Mouse (Mus musculus) myocyte (in vitro differentiated cells): Measurements from ENCODE around the gene Gm1043. TPM values are rescaled to one million over a fixed set of nuclear protein-coding genes. Genes with fewer than 3 reads are reported as not detected.

Source experiments
- H3K27me3 ChIP-seq: one replicate; pipeline ENCODE4 v1.6.1; 2011; ENCODE audit not compliant: control insufficient read depth, insufficient read depth, insufficient read length
- H3K36me3 ChIP-seq: one replicate; pipeline ENCODE4 v1.6.1; 2011; ENCODE audit not compliant: control insufficient read depth, insufficient read depth
- H3K4me2 ChIP-seq: one replicate; pipeline ENCODE4 v1.6.1; 2011; ENCODE audit warnings: low read depth, control low read depth
- H3K4me3 ChIP-seq: one replicate; pipeline ENCODE4 v1.5.1; 2011; ENCODE audit warnings: mild to moderate bottlenecking, control low read depth, moderate library complexity
- H3K79me2 ChIP-seq: one replicate; pipeline ENCODE4 v1.6.1; 2011; ENCODE audit not compliant: control insufficient read depth, insufficient read depth
- H3ac ChIP-seq: one replicate; pipeline ENCODE4 v1.6.1; 2011; ENCODE audit not compliant: control insufficient read depth, insufficient read length
- CEBPB ChIP-seq: IDR thresholded peaks from 2 replicates; pipeline ENCODE4 v1.6.1; 2011; ENCODE audit warnings: mild to moderate bottlenecking, moderate library complexity; ENCODE audit not compliant: poor library complexity, insufficient read depth, severe bottlenecking
- E2F4 ChIP-seq: IDR thresholded peaks from one replicate; pipeline ENCODE4 v1.6.1; 2011; ENCODE audit warnings: mild to moderate bottlenecking, control low read depth, moderate library complexity; ENCODE audit not compliant: insufficient read depth
- MAX ChIP-seq: IDR thresholded peaks from one replicate; pipeline ENCODE4 v1.6.1; 2011; ENCODE audit warnings: low read depth, mild to moderate bottlenecking, control low read depth
- MYOD1 ChIP-seq, 3 experiments: IDR thresholded peaks; one replicate each; pipeline ENCODE4 v1.6.1; 2011; ENCODE audit warnings: control low read depth in 2 of 3, low read depth in 2 of 3, mild to moderate bottlenecking in 2 of 3, moderate library complexity in 1 of 3; ENCODE audit not compliant: insufficient read length in 2 of 3, control insufficient read depth in 1 of 3
- MYOG ChIP-seq, 3 experiments: IDR thresholded peaks; one replicate each; pipeline ENCODE4 v1.6.1; 2011; ENCODE audit warnings: control low read depth in 2 of 3, low read depth in 2 of 3, mild to moderate bottlenecking in 2 of 3; ENCODE audit not compliant: insufficient read length in 2 of 3, control insufficient read depth in 1 of 3, insufficient read depth in 1 of 3
- POLR2A ChIP-seq: IDR thresholded peaks from one replicate; pipeline ENCODE4 v1.6.1; 2011; ENCODE audit warnings: low read depth, mild to moderate bottlenecking, control low read depth, moderate library complexity; ENCODE audit not compliant: insufficient read length
- POLR2AphosphoS2 ChIP-seq: IDR thresholded peaks from one replicate; pipeline ENCODE4 v1.6.1; 2011; ENCODE audit warnings: low read depth, control low read depth; ENCODE audit not compliant: insufficient read length
- REST ChIP-seq: IDR thresholded peaks from one replicate; pipeline ENCODE4 v1.6.1; 2011; ENCODE audit warnings: mild to moderate bottlenecking, control low read depth, moderate library complexity; ENCODE audit not compliant: insufficient read depth, insufficient read length
- SRF ChIP-seq: IDR thresholded peaks from one replicate; pipeline ENCODE4 v1.6.1; 2011; ENCODE audit warnings: low read depth; ENCODE audit not compliant: control insufficient read depth, insufficient read length
- TCF3 ChIP-seq: IDR thresholded peaks from one replicate; pipeline ENCODE4 v1.6.1; 2011; ENCODE audit warnings: low read depth, control low read depth; ENCODE audit not compliant: insufficient read length
- USF1 ChIP-seq: IDR thresholded peaks from one replicate; pipeline ENCODE4 v1.6.1; 2011; ENCODE audit warnings: low read depth, mild to moderate bottlenecking, control low read depth, moderate library complexity
- polyA plus RNA-seq: library from polyadenylated mRNA; unstranded; fragments of >200 nt; fragmentation: generic; extraction: Trizol; gene quantifications from one replicate; pipeline ENCODE4 v1.2.1, GENCODE M21; 2012; ENCODE audit warnings: missing spikeins

Gm1043 gene
- polyA plus RNA-seq, 1 experiment = not detected

GRCm38 (mm10) chr5:37241651-37242151 lies 156.5 kb downstream of the Gm1043 start, which contains the start of gene Crmp1:
Gene Crmp1, plus strand, starts transcription at chr5:37241940.
- peaks cover 18% of the 10 kb centered on the region for H3K27me3 ChIP-seq
- no peak for TF ChIP-seq CEBPB
- TF ChIP-seq MYOG (IDR thresholded peaks at IDR 0.05; ENCODE audit: control insufficient read depth in 1 of 3, insufficient read depth in 1 of 3, insufficient read length in 2 of 3, low read depth in 2 of 3) = no peak
- no peak for TF ChIP-seq POLR2AphosphoS2
- TF ChIP-seq USF1 = no peak
- TF ChIP-seq MAX = no peak
- no peak for TF ChIP-seq POLR2A
- H3K79me2 ChIP-seq = no peaks in the 10 kb centered on the region
- H3K4me2 ChIP-seq = no peak within 1 kb of the TSS
- H3K36me3 ChIP-seq = no peaks in the 10 kb centered on the region
- H3ac ChIP-seq = no peak within 1 kb of the TSS
- no peak within 1 kb of the TSS for H3K4me3 ChIP-seq

GRCm38 (mm10) chr5:37242360-37243168 lies 157.4 kb downstream of the Gm1043 start:
- Histone ChIP-seq H3K79me2 (no peaks in the 10 kb centered on the region), H3K4me2 (no peak overlapping the region), H3ac (no peak overlapping the region), H3K27me3 (peaks cover 18% of the 10 kb centered on the region), H3K36me3 (no peaks in the 10 kb centered on the region), H3K4me3 (no peak overlapping the region)
- no peak for TF ChIP-seq MYOD1 (IDR thresholded peaks at IDR 0.05; ENCODE audit: control insufficient read depth in 1 of 3, insufficient read length in 2 of 3, low read depth in 2 of 3)
- TF ChIP-seq REST = no peak
- TF ChIP-seq USF1 = no peak
- TF ChIP-seq MYOG (IDR thresholded peaks at IDR 0.05; ENCODE audit: control insufficient read depth in 1 of 3, insufficient read depth in 1 of 3, insufficient read length in 2 of 3, low read depth in 2 of 3) = no peak
- TF ChIP-seq POLR2AphosphoS2 = no peak
- TF ChIP-seq E2F4 = no peak

DNA sequence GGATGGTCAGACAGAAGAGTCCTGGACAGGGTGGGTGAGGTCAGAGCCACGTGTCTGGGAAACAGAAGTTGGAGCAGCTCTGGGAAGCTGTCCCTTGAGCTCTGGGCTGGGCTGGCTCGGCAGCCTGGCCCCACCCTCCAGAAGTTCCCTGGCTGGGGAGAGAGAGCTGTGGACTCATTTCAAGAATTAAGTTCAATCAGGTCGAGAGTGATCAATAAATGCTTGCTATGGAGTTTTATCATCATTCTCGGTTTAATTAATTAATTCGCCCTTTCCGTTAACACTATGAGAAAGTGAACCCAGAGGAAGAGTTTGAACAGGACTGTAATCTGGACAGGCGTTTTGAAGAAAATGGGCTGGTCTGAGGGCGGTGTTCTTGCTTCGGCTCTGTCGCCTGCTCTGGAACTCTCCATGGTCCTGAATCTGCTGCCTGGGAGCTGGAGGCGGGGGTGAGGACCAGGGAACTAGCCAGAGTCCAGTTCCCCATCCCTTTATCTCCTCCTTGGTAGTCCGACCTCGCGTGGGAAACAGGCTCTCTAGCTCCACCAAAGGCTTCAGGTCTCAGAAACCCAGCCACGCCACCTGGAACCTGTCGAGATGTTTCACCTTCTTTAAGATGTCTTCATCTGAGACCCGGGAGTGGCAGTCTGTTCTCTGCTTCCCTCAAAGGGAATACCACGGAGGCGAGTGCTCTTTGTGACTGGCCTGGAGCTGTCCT lies 158.2 kb downstream of the Gm1043 start:
- H3K27me3 ChIP-seq = peaks cover 18% of the 10 kb centered on the region
- no peak overlapping the region for H3K4me3 ChIP-seq
- TF ChIP-seq CEBPB = no peak
- no peak for TF ChIP-seq POLR2A
- TF ChIP-seq POLR2AphosphoS2 = no peak
- no peak for TF ChIP-seq E2F4
- no peak for TF ChIP-seq MYOD1 (IDR thresholded peaks at IDR 0.05; ENCODE audit: control insufficient read depth in 1 of 3, insufficient read length in 2 of 3, low read depth in 2 of 3)
- peak; percentile 73 for TF ChIP-seq REST
- TF ChIP-seq USF1 = no peak

GRCm38 (mm10) chr5:37244161-37244560 lies 159.0 kb downstream of the Gm1043 start:
- H3K79me2 ChIP-seq = no peaks in the 10 kb centered on the region
- H3K36me3 ChIP-seq = no peaks in the 10 kb centered on the region
- no peak overlapping the region for H3K4me3 ChIP-seq
- TF ChIP-seq E2F4 = no peak
- TF ChIP-seq SRF = no peak
- no peak for TF ChIP-seq CEBPB
- TF ChIP-seq MYOD1 (IDR thresholded peaks at IDR 0.05; ENCODE audit: control insufficient read depth in 1 of 3, insufficient read length in 2 of 3, low read depth in 2 of 3) = no peak
- no peak for TF ChIP-seq REST
- no peak for TF ChIP-seq POLR2A
- no peak for TF ChIP-seq POLR2AphosphoS2
- TF ChIP-seq MAX = no peak
- TF ChIP-seq USF1 = no peak
- TF ChIP-seq TCF3 = no peak
- no peak overlapping the region for H3ac ChIP-seq
- no peak overlapping the region for H3K4me2 ChIP-seq
- peaks cover 18% of the 10 kb centered on the region for H3K27me3 ChIP-seq

More for the DNA sequence above, 158.2 kb downstream of the Gm1043 start:
- no peak overlapping the region for H3K4me2 ChIP-seq
- H3K79me2 ChIP-seq = no peaks in the 10 kb centered on the region
- no peaks in the 10 kb centered on the region for H3K36me3 ChIP-seq
- H3ac ChIP-seq = no peak overlapping the region

GRCm38 (mm10) chr5:37244666-37245242 lies 159.6 kb downstream of the Gm1043 start:
- H3K36me3 ChIP-seq = no peaks in the 10 kb centered on the region
- no peak overlapping the region for H3ac ChIP-seq
- TF ChIP-seq USF1 = no peak
- no peak for TF ChIP-seq E2F4
- TF ChIP-seq MYOD1 (IDR thresholded peaks at IDR 0.05; ENCODE audit: control insufficient read depth in 1 of 3, insufficient read length in 2 of 3, low read depth in 2 of 3) = no peak
- TF ChIP-seq REST = no peak
- TF ChIP-seq MYOG (IDR thresholded peaks at IDR 0.05; ENCODE audit: control insufficient read depth in 1 of 3, insufficient read depth in 1 of 3, insufficient read length in 2 of 3, low read depth in 2 of 3) = no peak
- TF ChIP-seq CEBPB = no peak
- no peak for TF ChIP-seq POLR2AphosphoS2
- no peak for TF ChIP-seq MAX
- H3K27me3 ChIP-seq = peaks cover 18% of the 10 kb centered on the region
- H3K79me2 ChIP-seq = no peaks in the 10 kb centered on the region
- H3K4me3 ChIP-seq = no peak overlapping the region
- no peak overlapping the region for H3K4me2 ChIP-seq
